Mouse (Mus musculus): ENCODE results near the gene Cxcl1.

Gene Cxcl1

DNA sequence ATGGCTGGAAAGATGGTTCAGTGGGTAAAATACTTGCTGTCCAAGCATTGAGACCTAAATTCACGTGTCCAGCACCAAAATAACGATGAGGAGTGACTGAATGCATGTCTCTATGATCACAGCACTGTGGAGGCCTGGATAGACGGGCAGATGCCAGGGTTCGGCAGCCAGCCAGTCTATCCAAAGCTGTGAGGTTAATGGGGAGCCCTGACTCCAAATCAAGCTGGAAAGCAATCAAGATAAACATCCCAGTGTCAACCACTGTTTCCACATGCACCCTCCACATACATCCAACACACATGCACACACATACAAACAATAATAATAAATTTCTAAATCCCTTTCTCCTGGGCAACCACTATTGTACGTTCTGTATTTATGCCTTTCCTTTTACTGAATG, 2.4 kb upstream of the Cxcl1 start:
- DNase-seq (ENCODE audit: low read depth) = no peak

DNA sequence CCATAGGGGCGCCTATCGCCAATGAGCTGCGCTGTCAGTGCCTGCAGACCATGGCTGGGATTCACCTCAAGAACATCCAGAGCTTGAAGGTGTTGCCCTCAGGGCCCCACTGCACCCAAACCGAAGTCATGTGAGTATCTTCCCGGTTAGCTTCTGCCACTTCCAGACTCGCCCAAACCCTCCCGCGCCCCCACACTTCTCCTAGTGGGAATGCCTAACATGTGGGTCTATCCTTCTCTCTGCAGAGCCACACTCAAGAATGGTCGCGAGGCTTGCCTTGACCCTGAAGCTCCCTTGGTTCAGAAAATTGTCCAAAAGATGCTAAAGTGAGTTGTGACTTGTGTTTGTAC, 398 bp downstream of the Cxcl1 start:
- DNase-seq (ENCODE audit: low read depth) = no peak

DNA sequence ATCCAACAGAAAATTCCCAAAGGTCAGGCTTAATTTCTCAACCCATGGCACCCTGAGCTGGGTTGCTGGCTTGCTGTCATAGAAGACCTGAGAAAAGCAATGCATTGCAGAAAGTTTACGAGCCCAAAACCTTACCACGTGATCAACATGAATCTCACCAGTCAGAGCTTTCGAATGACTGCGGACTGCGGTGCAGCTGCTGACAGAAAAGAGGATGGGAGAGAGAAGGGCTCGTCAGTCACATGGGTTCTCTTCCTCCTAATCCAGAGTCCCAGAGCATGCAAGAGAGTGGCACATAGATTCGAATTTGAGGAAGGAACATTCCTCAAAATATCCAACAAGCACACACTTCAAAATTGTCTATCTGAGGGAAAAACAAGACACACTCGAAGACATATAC, 3.2 kb downstream of the Cxcl1 start:
- DNase-seq (ENCODE audit: low read depth) = no peak

DNA sequence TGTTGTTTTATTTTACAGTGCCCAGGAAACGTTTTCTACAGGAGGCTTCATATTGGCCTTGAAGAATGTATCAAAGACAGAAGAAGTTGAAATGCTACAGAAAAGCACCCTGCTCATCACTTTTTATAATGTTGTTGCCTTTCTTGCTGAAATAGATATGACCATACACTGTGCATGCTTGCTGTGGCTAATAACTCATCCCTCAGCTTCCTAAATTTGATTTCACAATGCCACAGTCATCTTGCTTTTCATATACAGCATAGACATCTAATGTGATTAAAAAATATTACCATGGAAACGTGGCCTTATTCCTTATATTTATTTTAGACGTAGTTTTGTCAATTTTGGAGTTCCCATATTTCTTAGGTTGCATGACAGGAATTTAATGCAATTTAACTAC, 6.4 kb downstream of the Cxcl1 start:
- DNase-seq (ENCODE audit: low read depth) = no peak

- no peak for DNase-seq (ENCODE audit: low read depth)
These were observed 8.3 kb downstream of the Cxcl1 start for GRCm38 (mm10) chr5:90899308-90899707.

- DNase-seq (ENCODE audit: low read depth) = no peak
These were observed 9.1 kb downstream of the Cxcl1 start for GRCm38 (mm10) chr5:90900147-90900546.

DNA sequence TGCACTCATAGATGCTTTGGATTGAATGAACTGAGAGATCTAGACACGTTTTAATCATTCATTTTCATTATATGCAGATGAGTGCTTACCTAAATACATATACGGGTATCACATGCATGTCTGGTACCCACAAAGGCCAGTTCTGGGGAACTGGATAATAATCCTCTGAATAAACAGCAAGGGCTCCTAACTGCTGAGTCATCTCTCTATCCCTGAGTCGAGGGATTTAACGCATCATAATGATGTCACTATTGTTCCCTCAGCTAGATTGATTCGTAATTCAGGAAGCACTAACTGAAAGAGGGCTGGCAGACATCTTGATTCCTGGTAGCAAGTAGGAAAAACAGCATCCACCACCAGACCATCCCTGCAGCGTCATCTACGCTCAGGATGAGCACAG, 9.6 kb downstream of the Cxcl1 start:
- DNase-seq (ENCODE audit: low read depth) = no peak

DNA sequence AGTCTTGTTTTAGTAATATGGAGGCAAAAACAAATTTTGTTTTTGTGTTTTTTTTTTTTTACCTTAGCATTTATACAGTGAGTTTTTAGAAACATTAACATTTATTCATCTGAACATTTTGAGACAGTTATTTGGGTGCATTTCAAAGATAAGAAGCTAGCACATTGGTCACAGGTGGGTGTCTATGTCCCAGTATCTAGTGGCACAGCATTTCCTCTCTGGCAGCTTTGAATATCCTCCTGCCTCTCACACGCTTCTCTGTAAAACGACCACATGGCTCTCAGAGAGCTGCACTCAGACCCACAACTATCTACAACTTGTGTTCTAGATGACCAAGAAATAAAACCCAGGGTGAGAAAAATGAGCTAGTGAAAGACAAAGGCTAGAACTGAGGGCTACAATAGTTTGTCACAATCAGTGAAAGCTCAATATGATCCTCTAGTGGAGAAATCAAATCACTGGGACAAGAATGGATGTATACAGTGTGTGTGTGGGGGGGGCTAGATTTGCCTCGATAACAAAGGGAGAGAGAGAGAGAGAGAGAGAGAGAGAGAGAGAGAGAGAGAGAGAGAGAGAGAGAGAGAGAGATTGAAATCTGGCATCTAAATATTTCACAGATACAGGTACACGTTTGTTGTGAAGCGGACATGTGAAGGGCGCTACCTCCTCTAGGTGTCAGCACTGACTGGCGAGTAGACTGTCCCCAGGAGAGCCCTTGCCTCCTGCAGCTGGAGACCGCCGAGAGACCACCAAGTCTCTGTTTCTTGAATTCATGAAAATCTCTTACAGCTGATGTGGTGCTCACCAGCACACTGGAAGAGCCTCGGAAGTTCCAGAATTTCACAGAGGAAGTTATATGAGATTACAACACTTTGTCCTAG, 11.6 kb downstream of the Cxcl1 start:
- DNase-seq (ENCODE audit: low read depth) = no peak

DNA sequence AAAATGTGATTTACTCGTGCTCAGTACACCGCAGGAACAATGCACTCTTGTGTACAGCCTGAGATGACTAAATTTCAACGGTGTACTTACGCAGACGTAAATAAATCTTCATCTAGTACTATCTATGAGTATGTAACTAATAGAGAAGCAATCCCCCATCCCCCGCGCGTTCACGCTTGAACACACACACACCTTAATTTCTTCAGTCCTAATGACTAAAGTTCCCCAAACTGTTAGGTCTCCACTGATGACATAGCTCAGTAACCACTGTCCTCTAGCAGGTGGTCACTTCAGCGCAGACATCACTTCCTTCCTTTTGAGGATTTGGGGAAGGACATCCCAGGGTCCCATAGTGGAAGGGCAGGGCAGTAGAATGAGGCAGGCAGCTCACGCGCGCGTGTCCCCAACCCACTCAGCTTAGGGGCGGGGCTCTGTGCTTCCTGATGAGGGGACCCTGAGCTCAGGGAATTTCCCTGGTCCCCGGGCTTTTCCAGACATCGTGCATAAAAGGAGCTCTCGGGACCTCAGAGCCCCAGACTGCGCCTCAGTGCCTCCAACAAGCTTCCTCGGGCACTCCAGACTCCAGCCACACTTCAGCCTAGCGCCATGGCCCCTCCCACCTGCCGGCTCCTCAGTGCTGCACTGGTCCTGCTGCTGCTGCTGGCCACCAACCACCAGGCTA, 12.4 kb downstream of the Cxcl1 start, which contains the start of gene Cxcl2:
TSS of gene Cxcl2 (plus strand) at position 533 of the 682 bp plus-strand sequence.
- DNase-seq (ENCODE audit: low read depth) = no peak

DNA sequence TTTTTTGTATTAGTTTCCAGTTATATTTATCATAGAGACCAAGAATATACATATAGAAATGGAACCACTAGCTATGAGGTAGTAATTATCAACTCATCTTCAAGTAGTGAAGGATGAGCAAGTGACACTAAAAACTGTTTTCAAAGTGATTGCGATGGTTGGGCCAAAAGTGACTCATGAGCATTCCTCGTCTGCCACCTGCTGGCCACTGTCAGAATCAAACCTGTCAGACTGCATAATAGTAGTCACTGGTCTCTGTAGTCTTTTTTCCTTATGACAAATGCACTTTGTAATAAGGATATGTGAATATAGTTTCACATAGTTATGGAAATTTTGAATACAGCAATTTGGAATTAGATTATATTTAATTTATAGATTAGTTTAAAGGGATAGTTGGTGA, 17.9 kb downstream of the Cxcl1 start:
- peak; percentile 36 for DNase-seq (ENCODE audit: low read depth)

DNA sequence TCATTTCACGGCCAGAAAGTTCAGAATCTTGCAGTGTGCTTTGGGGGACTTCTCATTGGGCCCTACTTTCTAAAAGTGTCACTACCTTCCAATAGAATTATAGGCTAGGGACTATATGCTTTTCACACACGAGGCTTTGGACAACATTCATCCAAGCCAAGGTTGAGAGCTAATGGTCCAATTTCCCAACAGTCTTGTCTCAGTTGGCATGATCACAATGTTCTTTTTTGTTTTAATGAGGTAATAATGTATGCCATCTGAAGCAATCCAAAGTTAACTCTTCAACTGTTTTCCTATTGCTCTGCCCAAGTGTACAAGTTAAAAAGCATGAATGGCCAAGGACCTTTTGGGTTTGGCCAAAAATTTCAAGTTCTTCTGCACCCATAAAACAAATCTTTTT, 28.5 kb downstream of the Cxcl1 start:
- DNase-seq (ENCODE audit: low read depth) = no peak

- DNase-seq (ENCODE audit: low read depth) = no peak
These were observed 31.9 kb downstream of the Cxcl1 start for GRCm38 (mm10) chr5:90922958-90923357.

- DNase-seq (ENCODE audit: low read depth) = peak; percentile 25
These were observed 39.5 kb downstream of the Cxcl1 start for GRCm38 (mm10) chr5:90930546-90930945.

DNA sequence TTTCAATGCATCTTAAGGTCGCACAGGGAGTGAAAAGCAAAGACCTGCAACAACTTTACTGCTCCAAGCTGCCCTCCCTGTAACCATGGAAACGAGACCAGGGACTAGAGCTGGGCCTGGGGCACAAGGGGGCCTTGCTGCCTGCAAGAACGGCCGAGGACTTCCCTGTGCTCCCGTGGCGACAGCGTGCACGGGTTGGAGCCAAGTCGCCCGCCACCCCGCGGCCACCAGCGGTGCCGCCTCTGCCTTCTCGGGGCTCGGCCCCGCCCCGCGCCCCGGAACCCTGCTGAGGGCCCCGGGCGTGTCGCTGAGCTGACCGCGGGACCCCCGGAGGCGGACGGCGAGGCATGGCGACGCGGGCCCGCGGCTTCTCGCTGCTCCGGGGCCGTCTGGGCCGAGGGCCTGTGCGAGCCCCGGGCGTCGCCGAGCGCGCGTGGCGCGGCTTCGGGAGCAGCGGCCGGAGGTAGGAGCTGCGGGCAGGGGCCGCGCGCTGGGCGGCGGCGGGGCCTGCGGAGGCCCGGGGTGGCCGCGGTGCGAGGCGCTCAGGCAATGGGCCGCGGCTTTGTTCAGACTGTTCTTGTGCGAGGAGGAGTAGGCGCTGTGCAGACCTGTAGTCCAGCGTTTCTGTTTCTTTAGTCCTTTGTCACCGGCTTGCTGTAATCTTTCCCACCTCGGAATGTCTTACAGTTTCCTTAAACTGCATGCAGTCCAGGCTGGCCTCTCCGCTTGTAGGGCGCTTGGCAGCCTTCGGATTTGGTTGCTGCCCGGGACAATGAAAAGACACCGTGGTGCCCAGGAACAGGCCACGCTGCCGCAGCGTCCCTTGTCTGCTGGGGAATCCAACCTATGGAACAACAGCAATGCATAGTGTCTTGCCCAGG, 40.2 kb downstream of the Cxcl1 start, which contains the start of gene Mthfd2l:
TSS of gene Mthfd2l (plus strand) at position 147 of the 881 bp plus-strand sequence.
- DNase-seq (ENCODE audit: low read depth) = peak; percentile 35

DNA sequence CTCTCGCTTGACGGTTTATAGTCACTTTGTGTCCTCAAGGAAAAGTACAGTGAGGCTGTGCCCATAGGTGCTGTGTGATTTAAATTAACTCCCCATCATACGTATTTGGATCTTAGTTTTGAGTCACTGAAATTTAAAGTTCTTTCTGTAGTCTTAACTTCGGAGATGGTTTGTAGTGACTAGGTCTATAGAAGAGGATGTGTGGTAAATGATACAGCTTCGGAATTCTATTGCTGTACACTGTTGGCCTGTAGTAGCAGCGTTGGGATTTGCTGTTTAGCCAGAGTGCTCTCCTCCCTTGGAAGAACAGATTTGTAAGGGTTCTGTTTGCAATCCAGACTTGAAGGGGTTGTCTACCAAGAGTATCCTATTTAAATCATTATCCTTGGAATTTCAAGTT, 40.9 kb downstream of the Cxcl1 start:
- DNase-seq (ENCODE audit: low read depth) = peak; percentile 23

DNA sequence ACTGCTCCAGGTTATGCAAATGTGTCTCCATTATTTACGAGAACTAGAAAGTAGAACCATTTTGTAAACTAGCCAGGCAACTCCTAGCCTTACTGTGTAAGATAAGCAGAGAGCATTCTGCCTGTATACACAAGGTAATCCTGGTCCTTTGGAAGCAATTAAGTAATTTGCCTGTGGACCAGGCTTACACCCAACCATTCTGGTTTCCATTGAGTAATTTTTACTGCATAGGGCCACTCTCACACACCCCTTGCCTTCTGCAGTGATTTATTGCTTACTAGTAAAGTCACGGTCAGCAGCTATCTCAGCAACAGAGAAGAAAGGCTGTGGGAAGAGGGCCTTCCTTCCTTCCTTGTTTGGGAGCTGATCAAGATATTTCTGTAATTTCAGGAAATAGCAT, 45.7 kb downstream of the Cxcl1 start:
- DNase-seq (ENCODE audit: low read depth) = no peak

All from fibroblast of lung, adult 2 months (primary cell).